Mouse (Mus musculus): Measurements from ENCODE around the gene Pigr. TPM values are rescaled to one million over a fixed set of nuclear protein-coding genes. Genes with fewer than 3 reads are reported as not detected.

The Pigr gene
- polyA plus RNA-seq, 1 experiment from 2014 or later, result not detected

DNA sequence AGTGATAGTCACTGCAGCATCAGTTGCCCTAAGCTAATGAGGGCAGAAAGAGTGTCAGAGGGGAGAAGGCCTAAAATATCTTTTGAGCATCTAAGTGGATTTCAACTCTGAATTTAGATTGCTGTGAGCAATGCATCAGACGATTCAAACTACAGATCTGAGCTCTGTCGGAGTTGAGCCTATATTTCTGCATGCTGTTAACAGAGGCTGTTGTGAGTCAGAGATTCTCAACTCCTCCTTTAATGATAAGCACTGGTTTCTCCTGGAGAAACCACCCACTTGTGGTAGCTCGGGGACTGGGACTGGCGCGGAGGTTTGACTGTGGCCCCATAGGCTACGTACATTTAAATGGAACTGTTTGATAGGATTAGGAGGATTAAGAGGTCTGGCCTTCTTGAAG is 68.0 kb downstream of the Pigr start:
- no peaks in the 10 kb centered on the region for H3K27me3 ChIP-seq
- H3K9me3 ChIP-seq (replicated peaks), result no peaks in the 10 kb centered on the region
- no peaks in the 10 kb centered on the region for H3K4me1 ChIP-seq
- no peak overlapping the region for H3K4me2 ChIP-seq
- no peak overlapping the region for H3K4me3 ChIP-seq
- no peak overlapping the region for H3K27ac ChIP-seq
- H3K36me3 ChIP-seq (ENCODE audit: poor library complexity, severe bottlenecking), result no peaks in the 10 kb centered on the region
- ATAC-seq, result no peak
- WGBS, result 30% methylated on average over 6 of the region's 6 CpGs
- no peak overlapping the region for H3K9ac ChIP-seq

Other genes starting within 250 kb of the Pigr start
- gene Zp3r, start 197.1 kb upstream of the Pigr start, polyA plus RNA-seq (2015; fragmentation: Nextera tagmentation; extraction: Ambion mirVana), result not detected in 2 replicates
- gene C4bp, start 165.1 kb upstream of the Pigr start, polyA plus RNA-seq (2015; fragmentation: Nextera tagmentation; extraction: Ambion mirVana), result not detected in 2 replicates
- gene Gm29427, start 110.9 kb upstream of the Pigr start, polyA plus RNA-seq (2015; fragmentation: Nextera tagmentation; extraction: Ambion mirVana), result not detected in 2 replicates
- gene Yod1, start 109.4 kb upstream of the Pigr start, polyA plus RNA-seq (2015; fragmentation: Nextera tagmentation; extraction: Ambion mirVana), result 21.4 and 21.6 TPM in 2 replicates
- gene Pfkfb2, start 97.4 kb upstream of the Pigr start, polyA plus RNA-seq (2015; fragmentation: Nextera tagmentation; extraction: Ambion mirVana), result 15.5 and 17.1 TPM in 2 replicates
- gene AA986860, start 94.7 kb upstream of the Pigr start, polyA plus RNA-seq (2015; fragmentation: Nextera tagmentation; extraction: Ambion mirVana), result 0.32 and 0.38 TPM in 2 replicates
- not detected in 2 replicates for gene Fcamr, start 25.8 kb upstream of the Pigr start, polyA plus RNA-seq (2015; fragmentation: Nextera tagmentation; extraction: Ambion mirVana)
- gene Fcmr, start 39.0 kb downstream of the Pigr start, polyA plus RNA-seq (2015; fragmentation: Nextera tagmentation; extraction: Ambion mirVana), result not detected in 2 replicates
- gene Il24, start 60.8 kb downstream of the Pigr start, polyA plus RNA-seq (2015; fragmentation: Nextera tagmentation; extraction: Ambion mirVana), result not detected in 2 replicates
- gene Il20, start 84.8 kb downstream of the Pigr start, polyA plus RNA-seq (2015; fragmentation: Nextera tagmentation; extraction: Ambion mirVana), result not detected in 2 replicates
- not detected in 2 replicates for gene Il19, start 113.4 kb downstream of the Pigr start, polyA plus RNA-seq (2015; fragmentation: Nextera tagmentation; extraction: Ambion mirVana)
- not detected in 2 replicates for gene Il10, start 193.2 kb downstream of the Pigr start, polyA plus RNA-seq (2015; fragmentation: Nextera tagmentation; extraction: Ambion mirVana)

Measured in forebrain, embryonic 13.5 days (tissue).